Mouse (Mus musculus) cerebellum, adult 11 months (tissue): ENCODE results near the gene Adamts14.

ENCODE experiments used
- DNase-seq: peaks from one replicate; pipeline ENCODE4 v3.0.0; 2022

The Adamts14 gene

GRCm38 (mm10) chr10:61273081-61273843, at the start of gene Adamts14:
Gene Adamts14, minus strand, starts transcription at chr10:61273438.
- no peak for DNase-seq

GRCm38 (mm10) chr10:61318527-61318926, 45.3 kb upstream of the Adamts14 start:
- no peak for DNase-seq

- DNase-seq, result no peak
These were observed 42.2 kb upstream of the Adamts14 start for GRCm38 (mm10) chr10:61315324-61315880.

GRCm38 (mm10) chr10:61313750-61314149, 40.5 kb upstream of the Adamts14 start:
- no peak for DNase-seq

GRCm38 (mm10) chr10:61312754-61313153, 39.5 kb upstream of the Adamts14 start:
- no peak for DNase-seq

- no peak for DNase-seq
These were observed 38.9 kb upstream of the Adamts14 start for GRCm38 (mm10) chr10:61312159-61312558.

GRCm38 (mm10) chr10:61308706-61309320, 35.6 kb upstream of the Adamts14 start:
- DNase-seq, result no peak

GRCm38 (mm10) chr10:61305928-61306590, 32.8 kb upstream of the Adamts14 start:
- DNase-seq, result no peak

- DNase-seq, result no peak
These were observed 30.8 kb upstream of the Adamts14 start for GRCm38 (mm10) chr10:61304046-61304445.

GRCm38 (mm10) chr10:61300996-61301395, 27.8 kb upstream of the Adamts14 start:
- DNase-seq, result no peak

- no peak for DNase-seq
These were observed 24.2 kb upstream of the Adamts14 start, which contains the start of gene Prf1 for GRCm38 (mm10) chr10:61297477-61297876. Gene Prf1, plus strand, starts transcription at chr10:61297833.

- no peak for DNase-seq
These were observed 23.6 kb upstream of the Adamts14 start for GRCm38 (mm10) chr10:61296713-61297445.

GRCm38 (mm10) chr10:61294242-61294641, 21.0 kb upstream of the Adamts14 start:
- no peak for DNase-seq

- no peak for DNase-seq
These were observed 17.2 kb upstream of the Adamts14 start for GRCm38 (mm10) chr10:61290479-61290878.

GRCm38 (mm10) chr10:61290016-61290415, 16.8 kb upstream of the Adamts14 start:
- DNase-seq, result no peak

GRCm38 (mm10) chr10:61286246-61286645, 13.0 kb upstream of the Adamts14 start:
- DNase-seq, result no peak

GRCm38 (mm10) chr10:61285271-61285670, 12.0 kb upstream of the Adamts14 start:
- peak; percentile 34 for DNase-seq

GRCm38 (mm10) chr10:61284309-61284708, 11.1 kb upstream of the Adamts14 start:
- DNase-seq, result no peak

- DNase-seq, result no peak
These were observed 7.9 kb upstream of the Adamts14 start for GRCm38 (mm10) chr10:61281115-61281514.

- no peak for DNase-seq
These were observed 4.9 kb upstream of the Adamts14 start for GRCm38 (mm10) chr10:61277918-61278674.

- no peak for DNase-seq
These were observed 3.8 kb upstream of the Adamts14 start for GRCm38 (mm10) chr10:61277051-61277450.

- DNase-seq, result no peak
These were observed 2.5 kb upstream of the Adamts14 start for GRCm38 (mm10) chr10:61275669-61276110.
